ENCODE assay signal across 8 mouse cellular contexts in genomic region chr10:86685179-86686016, GRCm38 (mm10). TPM values are rescaled to one million over a fixed set of nuclear protein-coding genes. Genes with fewer than 3 reads are reported as not detected.
DNase-seq lines count a peak whose midpoint lies in the region; ATAC-seq and TF ChIP-seq lines count a peak whose summit lies in the region.
"Not testable (repeated sequence)": the region's sequence is repeated elsewhere in the genome, so short reads cannot be mapped to it uniquely, and the experiment has no call there.

No protein-coding gene starts in this region.

- H3K36me3 ChIP-seq in forebrain, embryonic 10.5 days (replicated peaks), result peaks cover 10% of the 10 kb centered on the region
- not testable (repeated sequence) for H3K36me3 ChIP-seq in heart, embryonic 15.5 days; liver, embryonic 14.5 days (replicated peaks; ENCODE audit: control insufficient read depth, insufficient read depth, low read depth); stomach, embryonic 15.5 days

- H3K4me2 ChIP-seq in heart, embryonic 15.5 days, result peak overlapping the region; percentile 85
- H3K4me2 ChIP-seq in liver, embryonic 14.5 days (ENCODE audit: low read depth), result peak overlapping the region; percentile 76
- peak overlapping the region; percentile 76 for H3K4me2 ChIP-seq in stomach, embryonic 15.5 days

- not testable (repeated sequence) for TF ChIP-seq CTCF in liver, embryonic 14.5 days (IDR thresholded peaks at IDR 0.05; ENCODE audit: low read depth)

- ATAC-seq in heart, embryonic 15.5 days (replicated peaks; ENCODE audit: insufficient number of reproducible peaks, insufficient read depth, low FRiP score, low read depth), result peak; percentile 90
- peak; percentile 88 for ATAC-seq in liver, embryonic 14.5 days (ENCODE audit: insufficient read depth)
- ATAC-seq in stomach, embryonic 15.5 days (ENCODE audit: insufficient read depth, low FRiP score, low read depth), result peak; percentile 86

- not testable (repeated sequence) for H3K9me3 ChIP-seq in forebrain, embryonic 10.5 days; heart, embryonic 15.5 days (replicated peaks); liver, embryonic 14.5 days (ENCODE audit: control insufficient read depth, low read length); stomach, embryonic 15.5 days

- peak overlapping the region; percentile 79 for H3K9ac ChIP-seq in heart, embryonic 15.5 days
- peak overlapping the region; percentile 90 for H3K9ac ChIP-seq in liver, embryonic 14.5 days (replicated peaks)
- H3K9ac ChIP-seq in stomach, embryonic 15.5 days, result peak overlapping the region; percentile 66

- peak overlapping the region; percentile 75 for H3K4me3 ChIP-seq in forebrain, embryonic 10.5 days
- peak overlapping the region; percentile 86 for H3K4me3 ChIP-seq in heart, embryonic 15.5 days
- H3K4me3 ChIP-seq in liver, embryonic 14.5 days (ENCODE audit: insufficient read depth in 1 of 2, low read depth in 2 of 2, low read length in 2 of 2), result peak overlapping the region; percentile 73 to 93
- H3K4me3 ChIP-seq in stomach, embryonic 15.5 days (replicated peaks), result peak overlapping the region; percentile 74

- not testable (repeated sequence) for H3K27me3 ChIP-seq in forebrain, embryonic 10.5 days (ENCODE audit: poor library complexity, severe bottlenecking); heart, embryonic 15.5 days; liver, embryonic 14.5 days (ENCODE audit: control insufficient read depth, insufficient read depth, low read length); stomach, embryonic 15.5 days (replicated peaks)

- under 1% methylated on average over 51 of the region's 53 CpGs for WGBS in forebrain, embryonic 10.5 days
- under 1% methylated on average over 46 of the region's 53 CpGs for WGBS in heart, embryonic 15.5 days
- under 1% methylated on average over 53 of the region's 53 CpGs for WGBS in liver, embryonic 14.5 days (ENCODE audit: insufficient replicate concordance)
- WGBS in stomach, embryonic 15.5 days, result under 1% methylated on average over 52 of the region's 53 CpGs

- TF ChIP-seq EP300 in liver, embryonic 14.5 days (IDR thresholded peaks at IDR 0.05; ENCODE audit: low read depth), result not testable (repeated sequence)

- peaks cover 11% of the 10 kb centered on the region for H3K4me1 ChIP-seq in forebrain, embryonic 10.5 days
- H3K4me1 ChIP-seq in heart, embryonic 15.5 days (replicated peaks); liver, embryonic 14.5 days (replicated peaks; ENCODE audit: control insufficient read depth in 2 of 2, insufficient read depth in 2 of 2, low read length in 1 of 2); stomach, embryonic 15.5 days: not testable (repeated sequence)

- peak; percentile 75 to 84 for DNase-seq in CD8-positive naive resting alpha-beta T cell, adult 2 months (ENCODE audit: low read depth in 2 of 2, low spot score in 2 of 2)
- DNase-seq in c-Kit-positive CD71-negative TER-119-negative erythroid progenitor cells, embryonic 14.5 days (ENCODE audit: low read depth), result peak; percentile 64
- DNase-seq in forebrain, embryonic 10.5 days (ENCODE audit: extremely low spot score, low spot score), result peak; percentile 90
- DNase-seq in kidney, postnatal 25 days, result peak; percentile 77 to 87
- DNase-seq in liver, embryonic 14.5 days (ENCODE audit: low read depth in 3 of 3, low spot score in 3 of 3), result peak; percentile 46 to 61 (median 49)
- peak; percentile 90 for DNase-seq in neural tube, embryonic 10.5 days (ENCODE audit: extremely low spot score, low spot score)

- peak overlapping the region; percentile 95 for H3K27ac ChIP-seq in forebrain, embryonic 10.5 days
- peak overlapping the region; percentile 81 for H3K27ac ChIP-seq in heart, embryonic 15.5 days
- peak overlapping the region; percentile 27; the same call in 1 of the 2 replicates for H3K27ac ChIP-seq in liver, embryonic 14.5 days
- H3K27ac ChIP-seq in stomach, embryonic 15.5 days, result peak overlapping the region; percentile 65

RNA-seq across cellular contexts. Expression of gene Hsp90b1, which starts 19.9 kb away (rescaled TPM):
- polyA plus RNA-seq in forebrain, embryonic 10.5 days (2016; fragmentation: Nextera tagmentation; extraction: Ambion mirVana), result 572 and 613 TPM in 2 replicates
- polyA plus RNA-seq in heart, embryonic 15.5 days (2015; fragmentation: Nextera tagmentation; extraction: Ambion mirVana), result 398 and 406 TPM in 2 replicates
- 62.3 and 140 TPM in 2 replicates for polyA plus RNA-seq in liver, embryonic 14.5 days (2012; rRNA removed)
- polyA plus RNA-seq in liver, embryonic 14.5 days (2014; fragmentation: Nextera tagmentation; extraction: Ambion mirVana), result 214 and 222 TPM in 2 replicates
- polyA plus RNA-seq in stomach, embryonic 15.5 days (2015; fragmentation: Nextera tagmentation; extraction: Ambion mirVana), result 662 and 751 TPM in 2 replicates

RNA-seq across cellular contexts. Expression of gene Ttc41, which starts 20.2 kb away (rescaled TPM):
- 2.6 and 3.2 TPM in 2 replicates for polyA plus RNA-seq in forebrain, embryonic 10.5 days (2016; fragmentation: Nextera tagmentation; extraction: Ambion mirVana)
- 1.4 and 1.7 TPM in 2 replicates for polyA plus RNA-seq in heart, embryonic 15.5 days (2015; fragmentation: Nextera tagmentation; extraction: Ambion mirVana)
- 0.70 and 1.0 TPM in 2 replicates for polyA plus RNA-seq in liver, embryonic 14.5 days (2012; rRNA removed)
- 0.34 and 0.39 TPM in 2 replicates for polyA plus RNA-seq in liver, embryonic 14.5 days (2014; fragmentation: Nextera tagmentation; extraction: Ambion mirVana)
- polyA plus RNA-seq in stomach, embryonic 15.5 days (2015; fragmentation: Nextera tagmentation; extraction: Ambion mirVana), result 1.6 and 1.7 TPM in 2 replicates

Comparison
In these comparisons a context has a peak if more than half of its experiments do, and no peak if none do; other contexts are left out.
1. Peak in every context shown above with its lines: DNase-seq, ATAC-seq, H3K4me3 ChIP-seq and H3K27ac ChIP-seq.
2. H3K27ac ChIP-seq: peak in every context shown above with its lines; median percentile 95 in forebrain, embryonic 10.5 days; 81 in heart, embryonic 15.5 days; 65 in stomach, embryonic 15.5 days; 27 in liver, embryonic 14.5 days.